ENCODE assay signal across 24 mouse cellular contexts in genomic region chr5:41752721-41753120, GRCm38 (mm10). TPM values are rescaled to one million over a fixed set of nuclear protein-coding genes. Genes with fewer than 3 reads are reported as not detected.
"Had no signal": no experiment of that assay in that cellular context is flagged by ENCODE, and none has a peak within 500 bp of the region (broad histone marks: within the 10 kb centered on the region; RNA-seq: fewer than 3 reads in every experiment).

No protein-coding gene starts in this region.

- H3K27ac ChIP-seq: lung, embryonic 15.5 days; macrophage; midbrain, embryonic 12.5 days; neural tube, embryonic 12.5 days; stomach, embryonic 15.5 days; stomach, postnatal 0 days had no signal

- H3K9ac ChIP-seq: liver, postnatal 0 days; lung, embryonic 15.5 days; midbrain, embryonic 12.5 days; neural tube, embryonic 12.5 days; stomach, embryonic 15.5 days had no signal

- H3K4me3 ChIP-seq: lung, embryonic 15.5 days; megakaryocyte, embryonic 14.5 days; midbrain, embryonic 12.5 days; neural tube, embryonic 12.5 days; stomach, embryonic 15.5 days had no signal

- DNase-seq: liver, postnatal 0 days; lung, adult 2 months; lung, postnatal 14 days; lung, postnatal 36 days; midbrain, embryonic 14.5 days; right cerebral cortex, postnatal 14 days; thymus, adult 2 months; thymus, postnatal 25 days; thymus, postnatal 4 days had no signal

- H3K4me1 ChIP-seq: lung, embryonic 15.5 days; neural tube, embryonic 12.5 days; stomach, embryonic 15.5 days had no signal

- H3K36me3 ChIP-seq: lung, embryonic 15.5 days; midbrain, embryonic 12.5 days; neural tube, embryonic 12.5 days; stomach, embryonic 15.5 days had no signal

RNA-seq across cellular contexts. Expression of gene Nkx3-2, which starts 11.6 kb away (rescaled TPM):
- total RNA-seq: megakaryocyte progenitor cell, adult 5-6 weeks; monocyte, adult 5-6 weeks; neutrophil, adult 5-6 weeks had no signal
- polyA plus RNA-seq: liver, postnatal 0 days; lung, adult 2 months; lung, embryonic 15.5 days; lung, postnatal 0 days; macrophage; midbrain, embryonic 14.5 days; midbrain, embryonic 16.5 days; neural tube, embryonic 14.5 days; testis, adult 2 months; thymus, adult 2 months; urinary bladder, adult 2 months had no signal
